Mouse (Mus musculus) embryonic fibroblast, embryonic 13.5 days (primary cell): ENCODE measurements around the gene Hs6st1. TPM values are rescaled to one million over a fixed set of nuclear protein-coding genes. Genes with fewer than 3 reads are reported as not detected.

Experiments
- H3K27ac ChIP-seq: 2 replicates; pipeline ENCODE4 v1.5.1; 2012; ENCODE audit warnings: low read length, control low read depth, inconsistent platforms; ENCODE audit not compliant: insufficient read depth
- H3K4me1 ChIP-seq: 2 replicates; pipeline ENCODE4 v1.6.1; 2011; ENCODE audit warnings: low read length; ENCODE audit not compliant: control insufficient read depth, insufficient read depth
- H3K4me3 ChIP-seq: 2 replicates; pipeline ENCODE4 v1.5.1; 2011; ENCODE audit warnings: mild to moderate bottlenecking, control low read depth, low read length; ENCODE audit not compliant: insufficient read depth
- CTCF ChIP-seq: IDR thresholded peaks from 2 replicates; pipeline ENCODE4 v1.5.1; 2011; ENCODE audit warnings: mild to moderate bottlenecking, control low read depth, low read length, moderate library complexity, borderline replicate concordance; ENCODE audit not compliant: insufficient read depth
- POLR2A ChIP-seq: IDR thresholded peaks from 2 replicates; pipeline ENCODE4 v1.6.1; 2011; ENCODE audit warnings: low read depth, mild to moderate bottlenecking, control low read depth, low read length, moderate library complexity
- polyA plus RNA-seq: library from polyadenylated mRNA; stranded (reverse); fragments of >200 nt; gene quantifications from 2 replicates; pipeline ENCODE4 v1.2.4, GENCODE M21; 2011; ENCODE audit warnings: low read depth; ENCODE audit not compliant: missing spikeins, insufficient read length

Gene Hs6st1
- polyA plus RNA-seq, 1 experiment: 96.5 TPM

DNA sequence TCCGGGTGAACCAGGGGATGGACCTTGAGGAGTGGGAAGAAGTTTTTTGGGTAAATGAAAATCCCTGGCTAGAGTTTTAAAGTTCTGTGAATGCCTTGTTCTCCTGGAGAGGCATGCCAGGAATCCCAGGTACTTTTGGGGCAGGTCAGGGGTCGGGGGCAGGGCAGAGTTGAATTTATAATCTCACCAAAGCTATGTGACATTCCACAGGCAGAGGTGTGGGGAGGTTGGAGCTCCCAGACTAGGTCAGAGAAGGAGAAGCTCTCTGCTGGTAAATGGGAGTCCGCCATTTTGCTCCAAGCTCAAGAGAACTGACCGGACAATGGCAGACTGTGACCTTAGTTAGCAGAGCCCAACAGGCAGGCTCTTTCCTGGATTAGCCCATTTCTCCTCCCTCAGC lies 51.2 kb downstream of the Hs6st1 start:
- no peak for TF ChIP-seq POLR2A
- TF ChIP-seq CTCF: no peak
- Histone ChIP-seq H3K4me3 (no peak overlapping the region), H3K27ac (no peak overlapping the region), H3K4me1 (peaks cover 9% of the 10 kb centered on the region)

DNA sequence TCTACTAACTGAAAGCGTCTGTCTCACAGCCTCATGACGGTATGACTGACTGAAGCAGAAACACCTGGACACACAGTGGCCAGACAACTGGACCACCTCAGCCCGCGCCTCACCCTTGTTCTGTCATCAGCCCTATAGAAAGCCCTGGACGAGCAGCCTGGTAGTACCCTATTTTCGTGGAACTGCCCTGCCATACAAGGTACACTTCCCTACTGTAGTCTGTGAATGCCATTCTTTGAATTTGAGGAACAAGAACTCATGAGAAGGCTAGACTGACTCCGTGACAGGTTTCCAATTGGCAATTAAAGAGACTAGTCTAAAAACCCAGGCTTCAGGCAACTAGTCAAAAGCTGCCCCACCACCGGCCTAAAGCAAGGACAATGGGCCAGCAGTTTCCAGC lies 53.0 kb downstream of the Hs6st1 start:
- Histone ChIP-seq H3K27ac (no peak overlapping the region), H3K4me1 (peaks cover 7% of the 10 kb centered on the region), H3K4me3 (no peak overlapping the region)
- TF ChIP-seq CTCF (no peak), POLR2A (no peak)

DNA sequence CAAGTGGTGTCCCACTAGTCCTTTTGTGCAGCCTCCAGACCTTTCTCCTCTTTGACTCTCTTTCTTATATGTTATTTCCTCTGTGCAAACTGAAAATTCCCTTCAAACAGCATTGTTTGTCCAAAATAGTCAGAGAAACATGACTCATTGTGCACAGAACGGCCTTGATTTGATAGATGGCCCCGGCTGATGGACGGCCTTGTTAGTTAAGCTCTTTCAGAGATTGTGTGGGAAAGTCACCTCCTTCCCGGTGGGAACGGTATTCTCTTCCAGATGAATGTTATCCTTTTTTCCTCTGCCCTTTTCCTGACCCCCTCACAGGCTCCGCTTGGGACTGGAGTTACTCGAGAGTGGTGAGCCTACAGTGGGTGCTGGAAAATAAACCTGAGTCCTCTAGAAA lies 56.9 kb downstream of the Hs6st1 start:
- peaks cover 8% of the 10 kb centered on the region for H3K4me1 ChIP-seq
- TF ChIP-seq POLR2A: no peak
- TF ChIP-seq CTCF: no peak
- H3K27ac ChIP-seq: no peak overlapping the region
- no peak overlapping the region for H3K4me3 ChIP-seq

DNA sequence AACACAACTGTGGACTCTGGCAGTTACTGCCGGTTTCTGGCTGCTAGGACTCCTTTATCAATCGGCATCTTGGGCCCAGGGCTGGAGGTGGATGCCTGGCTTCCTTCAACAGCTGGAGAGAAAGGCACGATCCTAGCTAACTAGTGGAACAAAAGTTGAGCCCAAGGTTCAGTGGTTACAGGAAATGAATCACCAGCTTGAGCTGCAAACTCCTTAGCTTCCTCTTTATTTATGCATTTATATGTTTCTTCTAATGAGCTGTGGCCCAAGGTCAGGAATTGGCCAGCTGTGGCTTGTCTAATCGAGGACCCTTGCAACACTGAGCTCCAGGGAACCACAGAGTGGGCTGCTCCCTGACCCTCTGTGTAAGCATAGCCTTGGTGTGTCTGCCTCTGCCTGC lies 60.9 kb downstream of the Hs6st1 start:
- Histone ChIP-seq H3K27ac (peak overlapping the region; percentile 21; the same call in 1 of the 2 replicates), H3K4me3 (no peak overlapping the region), H3K4me1 (peaks cover 17% of the 10 kb centered on the region)
- no peak for TF ChIP-seq CTCF
- TF ChIP-seq POLR2A: no peak

DNA sequence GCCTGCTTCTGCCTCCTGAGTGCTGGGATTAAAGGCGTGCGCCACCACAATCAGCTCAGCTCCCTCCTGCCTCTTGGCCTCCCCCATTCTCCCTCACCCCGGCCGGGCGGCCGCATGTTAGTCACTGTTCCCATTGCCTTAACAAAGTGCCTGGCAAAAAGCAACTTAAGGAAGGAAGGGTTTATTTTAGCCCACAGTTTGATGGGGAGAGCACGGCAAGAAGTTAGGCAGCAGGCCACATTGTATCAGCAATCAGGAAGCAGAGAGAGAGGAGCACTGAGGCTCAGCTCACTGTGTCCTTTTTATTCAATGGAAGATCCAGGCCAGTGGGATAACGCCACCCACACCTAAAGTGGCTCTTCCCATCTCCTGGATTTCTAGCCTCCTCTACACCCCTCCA lies 61.7 kb downstream of the Hs6st1 start:
- Histone ChIP-seq H3K27ac (peak overlapping the region; percentile 37; the same call in 1 of the 2 replicates), H3K4me1 (peaks cover 17% of the 10 kb centered on the region), H3K4me3 (no peak overlapping the region)
- TF ChIP-seq CTCF (no peak), POLR2A (no peak)

DNA sequence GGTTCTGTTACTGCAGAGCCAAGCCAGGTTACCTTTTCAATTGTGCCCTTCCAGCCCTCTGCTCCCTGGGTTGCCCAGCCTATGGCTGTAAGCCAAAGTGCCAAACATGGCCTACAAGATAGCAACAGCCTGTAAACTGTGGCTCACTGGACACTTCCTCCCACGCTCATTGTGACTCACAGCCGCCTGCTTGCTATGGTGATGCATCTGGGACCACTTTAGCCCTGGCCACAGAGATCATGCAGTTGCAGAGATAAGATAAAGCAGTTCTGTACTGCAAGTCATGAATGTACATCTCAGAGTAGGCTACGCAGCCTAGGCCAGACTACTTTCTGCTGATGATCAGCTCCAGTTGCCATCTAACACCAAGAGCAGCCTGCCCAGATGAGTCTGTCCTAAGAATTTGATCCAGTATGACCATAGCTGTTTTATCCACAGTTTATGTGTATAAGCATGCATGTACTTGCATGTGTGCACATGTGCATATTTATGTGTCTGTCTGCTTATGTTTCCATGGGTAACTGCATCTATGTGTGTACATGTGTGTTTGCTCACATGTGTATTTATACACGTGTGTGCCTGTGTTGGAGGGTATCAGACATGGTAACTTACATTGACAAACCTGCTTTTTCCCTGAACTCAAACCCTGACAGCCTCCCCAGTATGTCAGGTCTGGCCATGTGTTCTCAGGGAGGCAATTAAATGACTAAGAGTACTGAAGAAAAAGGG lies 62.3 kb downstream of the Hs6st1 start:
- peaks cover 22% of the 10 kb centered on the region for H3K4me1 ChIP-seq
- H3K4me3 ChIP-seq: no peak overlapping the region
- peak overlapping the region; percentile 37; the same call in 1 of the 2 replicates for H3K27ac ChIP-seq
- TF ChIP-seq POLR2A (no peak), CTCF (no peak)

DNA sequence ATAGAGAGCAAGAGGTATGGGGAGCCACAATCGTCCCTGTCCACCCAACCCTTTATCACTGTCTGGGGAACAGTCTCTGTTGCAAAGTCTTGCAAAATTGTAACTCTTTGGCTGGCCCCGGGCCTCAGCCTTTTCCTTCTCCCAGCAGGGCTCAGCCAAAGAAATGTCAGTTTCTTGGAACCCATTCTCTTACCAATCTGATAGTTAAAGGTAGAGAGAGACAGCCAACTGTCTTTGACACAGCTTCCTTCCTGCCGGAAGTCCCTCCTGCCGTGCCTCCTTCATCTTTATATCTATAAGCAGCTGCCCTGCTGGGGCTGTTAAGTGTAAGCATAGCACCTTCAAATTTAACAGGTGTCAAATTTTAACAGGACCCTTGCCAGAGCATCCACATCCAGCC lies 63.0 kb downstream of the Hs6st1 start:
- TF ChIP-seq CTCF (no peak), POLR2A (no peak)
- H3K4me3 ChIP-seq: no peak overlapping the region
- H3K27ac ChIP-seq: no peak overlapping the region
- peaks cover 22% of the 10 kb centered on the region for H3K4me1 ChIP-seq

DNA sequence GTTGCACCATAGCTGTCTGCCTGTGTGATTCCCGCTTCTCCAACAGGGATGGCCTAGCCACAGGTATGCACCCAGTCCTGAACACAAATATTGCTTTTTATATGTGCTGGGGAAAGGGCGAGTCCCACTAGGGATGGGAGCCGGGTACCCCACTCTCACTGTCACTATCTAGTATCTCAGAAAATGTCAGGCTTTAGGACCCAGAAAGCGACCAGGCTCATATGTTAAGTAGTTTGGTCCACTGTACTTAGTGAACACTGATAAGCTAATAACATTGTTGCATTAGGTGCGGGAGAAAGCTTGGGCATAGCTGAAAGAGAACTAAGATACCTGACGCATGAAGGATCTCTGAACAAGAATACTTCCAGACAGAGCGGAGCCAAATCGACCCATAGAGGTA lies 63.6 kb downstream of the Hs6st1 start:
- H3K27ac ChIP-seq: no peak overlapping the region
- no peak overlapping the region for H3K4me3 ChIP-seq
- peaks cover 22% of the 10 kb centered on the region for H3K4me1 ChIP-seq
- no peak for TF ChIP-seq CTCF
- TF ChIP-seq POLR2A: no peak

DNA sequence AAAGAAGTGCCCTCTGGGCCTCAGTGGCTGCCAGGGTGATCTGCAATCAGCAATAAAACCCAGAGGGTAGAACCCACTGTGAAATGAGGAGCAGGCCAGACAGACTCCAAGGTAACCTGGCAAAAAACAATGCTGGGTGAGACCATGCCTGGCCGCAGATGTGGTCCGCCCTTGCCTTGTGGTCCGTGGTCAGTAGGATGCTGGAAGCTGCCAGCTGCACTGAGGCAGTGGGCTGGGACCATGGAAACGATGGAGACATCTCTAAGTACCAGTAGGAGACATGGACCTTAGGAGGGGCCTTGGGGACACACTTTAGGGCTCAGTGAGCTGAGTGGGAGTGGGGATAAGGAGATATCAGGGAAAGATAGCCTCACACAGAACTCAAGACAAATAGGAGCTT lies 64.0 kb downstream of the Hs6st1 start:
- Histone ChIP-seq H3K27ac (no peak overlapping the region), H3K4me1 (peaks cover 22% of the 10 kb centered on the region), H3K4me3 (no peak overlapping the region)
- TF ChIP-seq CTCF (no peak), POLR2A (no peak)

DNA sequence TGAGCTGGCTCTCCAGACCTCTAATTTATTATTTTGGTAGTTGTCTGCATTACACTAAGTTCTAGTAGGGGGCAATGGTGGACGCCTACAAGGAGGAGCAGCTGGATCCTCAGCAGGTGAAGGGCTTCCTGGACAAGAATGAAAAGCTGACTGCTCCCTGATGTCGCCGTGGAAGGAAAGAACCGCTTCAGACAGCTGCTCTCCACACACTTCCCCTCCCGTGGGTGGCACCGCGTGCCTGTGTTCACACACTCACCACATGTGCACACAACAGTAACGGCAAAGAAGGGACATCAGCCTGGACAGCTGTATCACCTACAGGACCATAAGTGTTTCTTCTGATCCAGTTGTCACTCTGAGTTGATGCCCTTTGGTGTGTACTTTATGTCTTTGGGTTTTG lies 64.8 kb downstream of the Hs6st1 start:
- Histone ChIP-seq H3K4me3 (no peak overlapping the region), H3K27ac (no peak overlapping the region), H3K4me1 (peaks cover 22% of the 10 kb centered on the region)
- no peak for TF ChIP-seq CTCF
- no peak for TF ChIP-seq POLR2A

DNA sequence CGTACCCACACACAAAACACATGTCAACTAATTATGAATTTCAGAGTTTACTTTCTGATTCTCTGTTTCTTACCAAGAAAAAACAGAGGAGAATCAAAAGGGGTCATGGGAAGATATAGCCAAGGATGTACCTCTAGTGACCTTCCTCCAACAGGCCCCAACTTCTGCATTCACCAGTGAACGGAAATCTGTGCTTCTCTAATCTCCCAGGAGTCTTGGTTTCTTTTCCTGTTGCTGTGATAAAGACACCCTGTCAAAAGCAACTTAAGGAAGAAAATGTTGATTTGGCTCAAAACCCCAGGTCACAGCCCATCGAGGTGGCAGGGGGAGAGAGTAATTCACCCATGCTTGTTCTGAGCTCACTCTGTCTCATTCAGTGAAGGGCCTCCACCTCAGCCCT lies 65.4 kb downstream of the Hs6st1 start:
- no peak overlapping the region for H3K27ac ChIP-seq
- peaks cover 22% of the 10 kb centered on the region for H3K4me1 ChIP-seq
- no peak for TF ChIP-seq POLR2A
- TF ChIP-seq CTCF: no peak
- H3K4me3 ChIP-seq: no peak overlapping the region
